Mouse (Mus musculus) forebrain, postnatal 0 days (tissue): Measurements from ENCODE around the gene Garem2. TPM values are rescaled to one million over a fixed set of nuclear protein-coding genes. Genes with fewer than 3 reads are reported as not detected.

Experiments used
- ATAC-seq: fragments of 200-750 bp; cut with Nextera tagmentation; 2 replicates; pipeline ENCODE4 v1.8.0; 2017; ENCODE audit warnings: mild to moderate bottlenecking, moderate library complexity
- DNase-seq: peaks from one replicate; pipeline ENCODE4 v3.0.0-alpha.2; 2015
- H3K27ac ChIP-seq: fragments of 300-500 bp; sonication (generic); 2 replicates; pipeline ENCODE4 v1.5.1; 2014; ENCODE audit warnings: low read depth, mild to moderate bottlenecking, antibody characterized with exemption, low read length, moderate library complexity, mixed read lengths
- H3K27me3 ChIP-seq: fragments of 300-500 bp; sonication (generic); 2 replicates; pipeline ENCODE4 v1.6.1; 2014; ENCODE audit warnings: mild to moderate bottlenecking, low read length, mixed read lengths; ENCODE audit not compliant: insufficient read depth
- H3K36me3 ChIP-seq: fragments of 300-500 bp; sonication (generic); 2 replicates; pipeline ENCODE4 v1.6.1; 2014; ENCODE audit warnings: mild to moderate bottlenecking, moderate library complexity; ENCODE audit not compliant: insufficient read depth
- H3K4me1 ChIP-seq: fragments of 300-500 bp; sonication (generic); 2 replicates; pipeline ENCODE4 v1.6.1; 2014; ENCODE audit warnings: antibody characterized with exemption; ENCODE audit not compliant: insufficient read depth
- H3K4me2 ChIP-seq: fragments of 300-500 bp; sonication (generic); 2 replicates; pipeline ENCODE4 v1.6.1; 2014; ENCODE audit warnings: low read depth, mild to moderate bottlenecking, moderate library complexity
- H3K4me3 ChIP-seq: fragments of 300-500 bp; sonication (generic); 2 replicates; pipeline ENCODE4 v1.5.1; 2014; ENCODE audit warnings: low read depth, low read length, mixed read lengths
- H3K9ac ChIP-seq: fragments of 300-500 bp; sonication (generic); 2 replicates; pipeline ENCODE4 v1.6.1; 2014; ENCODE audit warnings: mild to moderate bottlenecking
- H3K9me3 ChIP-seq: fragments of 300-500 bp; sonication (generic); 2 replicates; pipeline ENCODE4 v1.6.1; 2016; ENCODE audit warnings: low read length
- CTCF ChIP-seq: sonication (generic); IDR thresholded peaks from 2 replicates; pipeline ENCODE4 v1.5.1; 2016; ENCODE audit warnings: antibody characterized with exemption, control low read depth, low read depth
- WGBS: fragments of 180-500 bp; shearing (Covaris S2); extraction: QIAGEN DNeasy Blood & Tissue Kit; methylation state at CpG from one replicate; pipeline ENCODE4 v1.1.7; 2014; 5-methylcytosine and 5-hydroxymethylcytosine counted together
- polyA plus RNA-seq: library from polyadenylated mRNA; unstranded; fragments of >200 nt; fragmentation: Nextera tagmentation; extraction: Ambion mirVana; gene quantifications from 2 replicates; pipeline ENCODE4 v1.2.1, GENCODE M21; 2015
- total RNA-seq: library from RNA; depleted of rRNA; stranded (reverse); fragments of >200 nt; gene quantifications from 2 replicates; pipeline ENCODE4 v1.2.3, GENCODE M21; 2014

Garem2 gene
- total and polyA plus RNA-seq, 2 experiments from 2014 or later: 7.2 to 10.4 TPM

- H3K4me2 ChIP-seq: peak overlapping the region; percentile 38
- no peak for ATAC-seq
- no peak for TF ChIP-seq CTCF
- H3K9me3 ChIP-seq: no peaks in the 10 kb centered on the region
- WGBS: 14% methylated on average over 22 of the region's 22 CpGs
- H3K36me3 ChIP-seq: no peaks in the 10 kb centered on the region
- 0 out of 2 replicates have a peak, but pooled peaks cover 3% of the 10 kb centered on the region for H3K4me1 ChIP-seq
- H3K9ac ChIP-seq: 0 out of 2 replicates have a peak overlapping the region, but pooled peaks have one; percentile 10
- no peak for DNase-seq
- H3K27me3 ChIP-seq: no peaks in the 10 kb centered on the region
- 0 out of 2 replicates have a peak overlapping the region, but pooled peaks have one; percentile 21 for H3K27ac ChIP-seq
- H3K4me3 ChIP-seq: no peak overlapping the region
These were observed 5.6 kb downstream of the Garem2 start for GRCm38 (mm10) chr5:30110371-30111060.

GRCm38 (mm10) chr5:30111126-30111525 is 6.2 kb downstream of the Garem2 start:
- peak; percentile 49 for ATAC-seq

GRCm38 (mm10) chr5:30111771-30112170 is 6.8 kb downstream of the Garem2 start:
- no peak overlapping the region for H3K27ac ChIP-seq

More at GRCm38 (mm10) chr5:30111126-30111525, 6.2 kb downstream of the Garem2 start:
- peak; percentile 59 for TF ChIP-seq CTCF
- Histone ChIP-seq H3K36me3 (no peaks in the 10 kb centered on the region), H3K27ac (0 out of 2 replicates have a peak overlapping the region, but pooled peaks have one; percentile 21), H3K9me3 (no peaks in the 10 kb centered on the region), H3K4me3 (no peak overlapping the region), H3K4me2 (peak overlapping the region; percentile 38), H3K4me1 (no peaks in the 10 kb centered on the region), H3K27me3 (no peaks in the 10 kb centered on the region), H3K9ac (0 out of 2 replicates have a peak overlapping the region, but pooled peaks have one; percentile 10)
- DNase-seq: peak; percentile 69
- 7% methylated on average over 18 of the region's 18 CpGs for whole genome bisulfite sequencing

GRCm38 (mm10) chr5:30112533-30113068 is 7.6 kb downstream of the Garem2 start:
- H3K27me3 ChIP-seq: no peaks in the 10 kb centered on the region
- no peaks in the 10 kb centered on the region; the same call in 1 of the 2 replicates for H3K36me3 ChIP-seq
- H3K4me3 ChIP-seq: no peak overlapping the region
- DNase-seq (no peak), ATAC-seq (no peak)
- no peaks in the 10 kb centered on the region for H3K4me1 ChIP-seq
- 92% methylated on average over 3 of the region's 3 CpGs for WGBS
- H3K9ac ChIP-seq: no peak overlapping the region
- no peak overlapping the region for H3K4me2 ChIP-seq
- TF ChIP-seq CTCF: peak; percentile 38
- no peak overlapping the region for H3K27ac ChIP-seq
- H3K9me3 ChIP-seq: no peaks in the 10 kb centered on the region

More at GRCm38 (mm10) chr5:30111771-30112170, 6.8 kb downstream of the Garem2 start:
- no peaks in the 10 kb centered on the region for H3K27me3 ChIP-seq
- no peak overlapping the region for H3K4me2 ChIP-seq
- DNase-seq (no peak), ATAC-seq (no peak)
- H3K9ac ChIP-seq: no peak overlapping the region
- peak; percentile 9; the same call in 1 of the 2 replicates for TF ChIP-seq CTCF
- H3K9me3 ChIP-seq: no peaks in the 10 kb centered on the region
- no peak overlapping the region for H3K4me3 ChIP-seq
- no peaks in the 10 kb centered on the region for H3K4me1 ChIP-seq
- no peaks in the 10 kb centered on the region; the same call in 1 of the 2 replicates for H3K36me3 ChIP-seq
- WGBS: 70% methylated on average over 3 of the region's 3 CpGs

DNA sequence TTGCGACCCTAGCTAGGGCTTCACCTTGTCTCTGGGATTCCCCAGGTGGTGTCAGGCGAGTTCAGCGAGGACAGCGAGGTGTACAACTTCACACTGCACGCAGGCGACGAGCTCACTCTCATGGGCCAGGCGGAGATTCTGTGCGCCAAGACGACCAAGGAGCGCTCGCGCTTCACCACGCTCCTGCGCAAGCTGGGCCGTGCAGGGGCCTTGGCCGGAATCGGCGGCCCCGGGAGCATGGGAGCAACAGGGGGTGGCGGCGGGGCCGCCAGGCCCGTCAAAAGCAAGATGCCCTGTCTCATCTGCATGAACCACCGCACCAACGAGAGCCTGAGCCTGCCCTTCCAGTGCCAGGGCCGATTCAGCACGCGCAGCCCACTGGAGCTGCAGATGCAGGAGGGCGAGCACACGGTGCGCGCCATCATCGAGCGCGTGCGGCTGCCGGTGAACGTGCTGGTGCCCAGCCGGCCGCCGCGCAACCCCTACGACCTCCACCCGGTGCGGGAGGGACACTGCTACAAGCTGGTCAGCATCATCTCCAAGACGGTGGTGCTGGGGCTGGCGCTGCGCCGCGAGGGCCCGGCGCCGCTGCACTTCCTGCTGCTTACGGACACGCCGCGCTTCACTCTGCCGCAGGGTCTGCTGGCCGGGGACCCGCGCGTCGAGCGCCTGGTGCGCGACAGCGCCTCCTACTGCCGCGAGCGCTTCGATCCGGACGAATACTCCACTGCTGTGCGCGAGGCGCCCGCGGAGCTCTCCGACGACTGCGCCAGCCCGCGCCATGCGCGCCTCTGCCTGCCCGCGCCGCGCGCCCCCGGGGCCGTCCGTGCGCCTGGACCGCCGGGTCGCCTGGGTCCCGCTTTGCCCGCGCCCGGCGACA is 9.2 kb downstream of the Garem2 start:
- Histone ChIP-seq H3K27me3 (no peaks in the 10 kb centered on the region), H3K9me3 (no peaks in the 10 kb centered on the region), H3K9ac (peak overlapping the region; percentile 57), H3K36me3 (peaks cover 12% of the 10 kb centered on the region), H3K4me2 (peak overlapping the region; percentile 86), H3K27ac (0 out of 2 replicates have a peak overlapping the region, but pooled peaks have one; percentile 21), H3K4me1 (no peaks in the 10 kb centered on the region), H3K4me3 (peak overlapping the region; percentile 55)
- 9% methylated on average over 103 of the region's 103 CpGs for WGBS
- DNase-seq (peak; percentile 91), ATAC-seq (peak; percentile 92)
- peak; percentile 79 for TF ChIP-seq CTCF

DNA sequence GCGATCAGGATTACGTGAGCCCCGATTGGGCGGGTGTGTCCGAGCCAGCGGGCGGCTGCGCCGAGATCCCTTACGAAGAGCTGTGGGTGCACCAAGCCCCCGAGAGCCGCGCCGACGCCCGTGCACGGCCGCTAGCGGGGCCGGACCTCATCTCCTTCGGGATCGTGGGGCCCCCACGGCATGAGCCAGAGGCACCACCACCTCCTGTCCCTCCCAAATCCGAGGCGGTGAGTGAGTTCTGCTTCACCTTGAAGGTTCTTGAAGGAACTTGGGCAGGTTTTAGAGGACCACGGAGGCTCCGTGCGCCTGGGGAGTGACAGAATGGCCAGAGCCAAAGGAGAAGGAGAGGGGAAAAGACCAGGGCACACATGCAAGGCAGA is 9.8 kb downstream of the Garem2 start:
- Histone ChIP-seq H3K9ac (peak overlapping the region; percentile 57), H3K4me1 (no peaks in the 10 kb centered on the region), H3K4me3 (peak overlapping the region; percentile 55), H3K9me3 (no peaks in the 10 kb centered on the region), H3K27me3 (no peaks in the 10 kb centered on the region), H3K4me2 (peak overlapping the region; percentile 86), H3K36me3 (peaks cover 18% of the 10 kb centered on the region), H3K27ac (no peak overlapping the region)
- 8% methylated on average over 28 of the region's 28 CpGs for WGBS
- ATAC-seq: peak; percentile 19
- DNase-seq: no peak
- TF ChIP-seq CTCF: no peak
